ENCODE assay signal across 1 mouse cellular context in the genomic region with DNA sequence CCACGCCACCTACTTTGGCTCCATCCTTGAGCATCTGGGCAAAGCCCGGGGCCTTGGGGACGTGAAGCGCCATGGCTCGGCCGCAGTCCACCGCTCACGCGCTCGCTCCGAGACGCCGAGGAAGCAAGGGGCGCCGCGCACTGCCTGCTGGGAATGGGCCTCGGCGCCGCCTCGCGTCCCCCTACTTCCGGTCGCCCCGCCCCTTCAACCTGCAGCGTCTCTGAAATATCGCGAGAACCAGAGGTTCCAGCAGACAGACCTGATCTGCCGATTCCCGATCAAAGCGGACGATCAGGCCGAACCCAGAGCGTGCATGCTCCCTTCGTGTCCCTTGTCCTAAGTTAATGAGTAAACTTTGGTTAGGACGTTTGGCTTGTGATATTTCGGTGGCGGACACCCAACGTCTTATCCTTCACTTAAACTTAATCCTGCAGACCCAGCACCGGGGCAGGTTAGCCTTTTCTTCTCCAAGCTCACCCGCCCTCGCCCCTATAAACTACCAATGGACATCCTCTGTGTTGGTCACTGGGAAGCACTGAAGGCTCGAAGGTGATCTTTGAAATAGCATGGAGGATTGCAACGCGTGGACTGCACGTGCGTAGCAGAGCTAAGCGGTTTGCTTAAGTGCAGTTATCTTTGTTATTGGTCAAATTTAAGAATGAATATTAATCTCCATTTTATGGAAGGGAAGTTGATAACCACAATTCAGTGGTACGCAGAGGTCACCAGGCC.
A peak's percentile ranks its signal among the peaks of the same experiment; 100 is the strongest.
TF ChIP-seq lines count a peak whose summit lies in the region.

Gene Cct8, minus strand, starts transcription at position 158 of the 732 bp plus-strand sequence.

TF ChIP-seq in myocyte, 11 proteins besides CTCF, POLR2A, EP300 and RAD21 (continued from another document):
- TF ChIP-seq POLR2AphosphoS2 (IDR thresholded peaks at IDR 0.05; ENCODE audit: insufficient read length, low read depth): peak; percentile 98
- TF ChIP-seq SRF (IDR thresholded peaks at IDR 0.05; ENCODE audit: control insufficient read depth, insufficient read length, low read depth): peak; percentile 83
- TF ChIP-seq MYOD1 (IDR thresholded peaks at IDR 0.05; ENCODE audit: control insufficient read depth in 1 of 3, insufficient read length in 2 of 3, low read depth in 2 of 3): peak in 1 of 3 experiments; percentile 48
- peak in 1 of 3 experiments; percentile 56 for TF ChIP-seq MYOG (IDR thresholded peaks at IDR 0.05; ENCODE audit: control insufficient read depth in 1 of 3, insufficient read depth in 1 of 3, insufficient read length in 2 of 3, low read depth in 2 of 3)
TF ChIP-seq in myocyte: peak in this region for 5.
